Mouse (Mus musculus) bone marrow macrophage, adult 2 months (primary cell): ENCODE data around the gene Inpp5a.

Experiments used
- CTCF ChIP-seq: IDR thresholded peaks from 2 replicates; pipeline ENCODE4 v1.5.1; 2012; ENCODE audit warnings: low read depth, mild to moderate bottlenecking, low read length, moderate library complexity
- POLR2A ChIP-seq: IDR thresholded peaks from 2 replicates; pipeline ENCODE4 v1.6.1; 2012; ENCODE audit warnings: mild to moderate bottlenecking, low read depth, low read length, borderline replicate concordance

DNA sequence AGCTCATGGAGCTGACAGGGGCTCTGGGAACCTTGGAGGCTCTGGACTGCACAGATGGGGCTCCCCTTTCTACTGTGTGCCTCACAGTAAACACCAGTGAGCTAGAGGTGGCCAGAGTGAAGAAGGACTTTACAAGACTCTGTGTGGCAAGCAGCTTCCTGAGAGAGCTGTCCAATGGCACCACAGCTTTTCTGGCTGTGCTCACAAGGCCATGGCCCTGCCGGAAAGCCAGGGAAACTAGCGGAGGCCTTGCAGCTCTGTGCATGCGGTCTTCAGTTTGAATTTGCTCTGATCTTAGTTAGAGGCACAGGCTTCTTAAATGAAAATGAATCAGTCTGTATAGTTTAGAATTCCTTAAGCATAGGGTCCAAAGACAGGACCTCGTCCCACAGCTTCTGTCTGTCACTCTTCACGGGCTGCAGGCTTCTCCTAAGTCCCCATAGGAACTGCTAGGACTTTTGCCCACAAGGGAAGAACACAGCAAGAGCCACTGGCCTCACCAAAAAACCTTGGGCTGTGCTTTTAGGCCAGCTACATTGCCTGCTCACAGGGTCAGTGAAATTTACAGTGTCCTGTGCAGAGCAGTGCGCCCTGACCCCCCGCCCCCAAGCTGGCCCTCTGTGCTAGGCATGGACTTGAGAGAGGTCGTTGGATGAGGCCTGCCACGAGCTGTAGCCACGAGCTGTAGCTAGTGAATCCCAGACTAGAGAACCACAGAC is 78.4 kb downstream of the Inpp5a start:
- no peak for TF ChIP-seq CTCF
- no peak for TF ChIP-seq POLR2A
